Mouse (Mus musculus) T-helper 1 cell (primary cell): ENCODE measurements at regions not wholly inside any gene's neighbourhood (a gene's known extent, or its start where the extent isn't known, plus 50 kb on each side); places are given as distances from the start of the nearest gene placed in this dataset.

Source experiments
- in situ Hi-C: fragments of 300-600 bp; cut with MboI, MseI; formaldehyde crosslinking; loops from one replicate; pipeline ENCODE4 v1.15.1; 2025; ENCODE audit warnings: high pct_unique_total_duplicates

DNA sequence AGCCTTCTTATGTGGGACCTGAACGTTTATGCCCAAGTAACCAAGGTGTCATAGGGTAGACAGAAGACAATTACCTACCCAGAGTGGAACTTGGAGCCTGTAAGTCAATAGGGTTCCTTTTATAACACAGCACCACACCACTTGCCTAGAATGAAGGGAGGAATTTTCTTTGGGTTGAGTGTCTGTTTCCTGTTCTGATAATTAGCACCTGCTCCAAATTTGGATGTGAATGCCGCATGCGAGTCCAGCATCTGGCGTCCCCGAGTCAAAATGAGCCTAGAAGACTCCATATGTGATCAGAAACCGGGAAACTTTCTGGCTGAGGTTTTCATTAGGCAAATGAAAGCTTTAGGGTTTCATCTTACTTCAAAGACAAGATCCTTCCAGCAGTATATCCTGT is 653.7 kb downstream of the Adgrl2 start:
- in situ Hi-C loops: no loop called here

DNA sequence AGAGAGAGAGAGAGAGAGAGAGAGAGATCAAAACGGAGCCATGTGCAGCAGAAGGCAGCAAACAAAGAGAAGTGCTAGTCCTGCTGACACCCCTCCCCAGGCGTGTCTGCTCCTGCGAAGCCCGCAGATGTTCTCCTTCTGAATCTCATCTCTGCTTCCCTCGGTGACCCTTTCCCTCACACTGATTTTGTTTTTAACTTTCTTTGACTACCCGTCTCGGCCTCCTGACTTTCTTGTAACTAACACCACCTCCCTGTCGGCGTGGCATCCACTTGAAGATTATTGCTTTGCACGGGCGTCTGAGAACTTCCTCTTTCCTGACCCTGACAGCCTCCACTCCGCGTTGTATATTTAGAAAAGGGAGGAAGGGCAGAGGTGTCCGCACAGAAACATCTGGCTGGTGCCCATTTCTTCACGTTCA is 654.3 kb downstream of the Adgrl2 start:
- in situ Hi-C loops: no loop called here

DNA sequence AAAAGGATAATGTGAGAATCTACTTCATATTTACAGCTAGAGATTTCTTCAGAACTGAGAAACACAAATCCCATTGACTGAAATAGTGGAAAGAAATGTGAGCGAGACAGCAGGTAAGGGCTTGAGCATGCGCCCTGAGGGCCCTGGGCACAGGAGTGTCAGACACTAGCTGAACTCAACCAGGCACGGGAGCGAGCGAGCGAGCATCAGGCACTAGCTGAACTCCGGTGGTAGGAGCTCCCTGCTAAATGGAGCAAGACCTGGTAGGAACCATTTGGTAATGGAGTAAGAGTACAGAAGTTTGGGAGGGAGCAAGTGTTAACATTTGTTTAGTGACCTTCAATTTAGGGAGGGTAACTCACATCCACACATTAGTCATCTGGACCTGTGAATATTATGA is 654.7 kb downstream of the Adgrl2 start:
- in situ Hi-C loops: no loop called here

- in situ Hi-C loops: no loop called here
Observed at GRCm38 (mm10) chr3:148324911-148325621, 665.3 kb downstream of the Adgrl2 start.

DNA sequence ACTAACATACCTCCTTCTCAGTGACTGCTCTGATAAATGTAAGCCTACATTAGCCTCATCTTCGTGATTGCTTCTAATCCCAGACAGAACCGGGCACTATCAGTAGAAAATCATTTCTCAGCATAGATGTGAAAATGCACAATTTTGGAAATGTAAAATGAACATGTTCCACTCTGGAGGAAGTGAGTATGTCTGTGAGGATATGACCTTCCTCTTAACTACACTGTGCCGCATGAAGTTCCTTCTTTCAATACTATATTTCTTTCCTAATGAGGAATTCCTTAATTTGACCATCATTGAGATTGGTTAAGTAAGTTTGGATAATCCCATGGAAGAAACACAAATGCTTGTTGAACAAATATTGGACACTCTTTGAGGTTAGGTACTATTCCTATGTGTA is 668.5 kb downstream of the Adgrl2 start:
- in situ Hi-C loops: no loop called here

- in situ Hi-C loops: no loop called here
Observed at GRCm38 (mm10) chr3:148316198-148316597, 674.2 kb downstream of the Adgrl2 start.

- in situ Hi-C loops: no loop called here
Observed at GRCm38 (mm10) chr3:148315286-148315685, 675.1 kb downstream of the Adgrl2 start.

DNA sequence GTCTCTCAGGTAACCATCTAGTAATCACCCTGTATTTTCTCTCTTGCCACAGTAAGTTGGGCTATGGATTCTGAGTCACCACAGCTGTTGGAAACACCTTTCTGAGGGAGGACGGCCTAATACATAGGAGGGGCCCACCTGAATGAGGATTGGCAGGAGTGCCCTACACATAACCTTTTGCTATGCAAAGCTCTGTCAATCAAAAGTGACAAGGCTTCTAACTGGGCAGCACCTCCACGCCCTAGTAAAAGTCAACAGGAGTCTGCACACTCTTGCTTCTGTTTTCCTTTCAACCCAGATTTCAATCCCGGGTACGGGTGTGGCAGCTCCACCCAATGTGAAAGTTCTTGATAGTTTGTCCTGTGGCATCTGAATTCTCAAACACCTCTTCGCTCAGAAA is 694.8 kb downstream of the Adgrl2 start:
- in situ Hi-C loops: no loop called here

GRCm38 (mm10) chr3:148278978-148279377 is 711.4 kb downstream of the Adgrl2 start:
- in situ Hi-C loops: no loop called here

DNA sequence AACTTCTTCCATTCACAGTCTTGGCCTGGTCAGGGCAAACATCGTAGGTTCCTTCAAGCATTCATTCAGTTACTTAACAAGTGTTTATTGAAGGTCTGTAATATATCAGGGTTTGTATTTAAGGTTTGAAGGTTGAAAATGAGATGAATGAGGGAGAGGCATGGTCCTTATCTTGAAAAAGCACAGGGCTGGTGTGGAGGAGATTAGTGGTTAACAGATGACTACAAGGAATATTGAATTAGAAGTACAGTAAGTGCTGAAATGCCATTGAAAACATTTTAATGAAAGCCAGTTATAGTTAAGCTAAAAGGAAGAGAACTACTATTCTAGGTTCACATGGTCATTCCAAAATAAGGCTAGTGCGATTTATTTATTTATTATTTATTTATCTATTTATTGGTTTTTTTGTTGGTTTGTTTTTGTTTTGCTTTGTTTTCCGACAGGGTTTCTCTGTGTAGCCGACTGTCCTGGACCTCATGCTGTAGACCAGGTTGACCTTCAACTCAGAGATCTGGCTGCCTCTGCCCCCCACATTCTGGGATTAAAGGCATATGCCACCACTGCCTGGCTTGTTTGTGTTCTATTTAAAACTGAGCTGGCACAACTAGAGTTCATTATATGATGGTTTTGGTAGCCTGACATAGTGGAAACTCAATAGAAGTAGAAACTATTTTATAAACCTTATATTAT is 718.1 kb downstream of the Adgrl2 start:
- in situ Hi-C loops: no loop called here

DNA sequence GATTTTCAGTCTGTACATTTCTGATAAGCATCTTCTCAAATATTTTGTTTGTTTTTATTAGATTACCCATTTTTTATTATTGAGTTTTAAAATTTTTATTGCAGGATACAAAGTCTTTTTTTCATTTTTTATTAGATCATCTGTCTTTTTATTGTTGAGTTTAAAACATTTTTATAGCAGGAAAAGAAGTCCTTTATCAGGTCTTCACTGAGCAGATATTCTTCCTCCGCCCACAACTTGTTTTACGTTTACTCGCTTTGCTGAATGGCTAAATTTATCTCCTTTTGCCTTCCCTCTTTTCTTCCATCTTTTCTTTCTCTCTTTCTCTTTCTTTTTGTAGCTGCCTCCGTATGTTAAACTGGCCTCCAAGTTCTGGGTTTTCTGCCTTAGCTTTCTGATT is 721.5 kb downstream of the Adgrl2 start:
- in situ Hi-C loops: no loop called here

- in situ Hi-C loops: no loop called here
Observed at GRCm38 (mm10) chr3:148259211-148259610, 731.1 kb downstream of the Adgrl2 start.

DNA sequence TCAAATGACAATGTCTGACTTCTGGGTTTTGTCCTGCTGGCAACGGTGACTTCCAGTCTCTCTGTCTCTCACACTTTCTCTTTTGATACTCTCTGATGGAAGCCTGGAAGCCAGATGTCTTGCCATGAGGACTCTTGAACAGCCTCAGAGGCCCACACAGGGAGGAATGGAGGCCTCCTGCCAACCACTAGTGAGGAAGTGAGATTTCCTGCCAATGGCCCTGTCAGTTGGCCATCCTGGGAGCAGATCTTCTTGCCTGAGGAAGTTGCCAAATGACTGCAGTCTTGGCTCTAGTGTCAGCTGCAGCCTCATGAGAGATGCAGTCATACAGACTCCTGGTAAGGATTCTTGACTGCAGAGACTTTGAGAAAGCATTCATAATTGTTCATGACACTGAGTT is 741.7 kb downstream of the Adgrl2 start:
- in situ Hi-C loops: no loop called here

DNA sequence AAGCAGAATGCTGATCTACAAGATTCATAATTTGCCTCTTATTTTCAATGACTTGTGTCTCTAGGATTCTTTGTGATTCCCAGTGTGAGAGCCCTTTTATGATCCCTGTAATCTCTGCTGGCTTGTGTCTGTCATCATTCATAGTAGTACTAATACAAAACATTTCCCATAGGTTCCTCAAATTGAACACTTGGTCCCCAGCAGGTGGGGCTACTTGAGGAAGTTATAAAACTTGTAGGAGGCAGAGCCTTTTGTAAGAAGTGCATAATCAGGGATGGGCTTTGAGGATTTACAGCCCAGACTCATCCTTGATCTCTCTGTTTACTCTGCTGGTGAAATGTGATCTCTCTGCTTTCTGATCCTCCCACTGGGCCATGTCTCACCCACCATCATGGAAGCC is 743.6 kb downstream of the Adgrl2 start:
- in situ Hi-C loops: no loop called here

- in situ Hi-C loops: loop anchor here (10.0 kb wide), 1 partner anchor 1137 kb away; no protein-coding TSS in a partner anchor
Observed at GRCm38 (mm10) chr3:148238093-148238492, 752.3 kb downstream of the Adgrl2 start.

- in situ Hi-C loops: loop anchor here (10.0 kb wide), 1 partner anchor 1137 kb away; no protein-coding TSS in a partner anchor
Observed at GRCm38 (mm10) chr3:148237555-148237954, 752.8 kb downstream of the Adgrl2 start.

DNA sequence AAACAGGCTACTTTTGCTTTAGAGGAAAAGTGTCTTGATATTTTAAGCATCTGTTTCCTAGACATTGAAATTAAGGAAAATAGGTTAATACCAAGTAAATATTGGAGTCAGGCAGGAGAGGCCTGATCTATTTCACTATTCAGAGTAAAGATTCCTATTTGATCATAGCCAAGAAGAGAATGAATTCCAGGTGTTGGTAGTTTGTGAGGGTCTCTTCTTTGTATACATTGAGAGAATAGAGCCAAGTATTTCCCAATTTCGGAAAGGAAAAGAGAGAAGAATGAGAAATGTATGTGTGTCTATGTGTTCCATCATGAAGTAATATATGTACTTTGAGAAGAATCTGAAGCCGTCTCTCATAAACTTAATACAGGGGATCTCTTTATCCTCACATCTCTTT is 756.7 kb downstream of the Adgrl2 start:
- in situ Hi-C loops: loop anchor here (10.0 kb wide), 1 partner anchor 1141 kb away; no protein-coding TSS in a partner anchor

- in situ Hi-C loops: no loop called here
Observed at GRCm38 (mm10) chr3:148229192-148229591, 761.2 kb downstream of the Adgrl2 start.

GRCm38 (mm10) chr3:148228002-148228707 is 762.2 kb downstream of the Adgrl2 start:
- in situ Hi-C loops: no loop called here

DNA sequence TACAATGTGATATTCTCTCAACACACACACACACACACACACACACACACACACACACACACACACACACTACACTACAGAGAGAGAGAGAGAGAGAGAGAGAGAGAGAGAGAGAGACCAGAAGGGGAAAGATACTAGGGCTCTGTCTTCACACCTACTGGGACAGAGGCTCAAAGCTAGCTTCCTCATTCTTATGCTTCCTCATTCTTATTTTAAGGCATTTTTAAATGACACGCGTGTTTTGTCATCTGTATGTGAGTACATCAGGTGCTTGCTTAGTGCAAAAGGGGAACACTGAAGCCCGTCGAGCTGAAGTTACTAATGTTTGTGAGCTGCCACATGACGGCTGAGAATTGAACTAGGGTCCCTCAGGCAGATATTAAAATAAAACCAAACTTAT is 769.5 kb downstream of the Adgrl2 start:
- in situ Hi-C loops: no loop called here

DNA sequence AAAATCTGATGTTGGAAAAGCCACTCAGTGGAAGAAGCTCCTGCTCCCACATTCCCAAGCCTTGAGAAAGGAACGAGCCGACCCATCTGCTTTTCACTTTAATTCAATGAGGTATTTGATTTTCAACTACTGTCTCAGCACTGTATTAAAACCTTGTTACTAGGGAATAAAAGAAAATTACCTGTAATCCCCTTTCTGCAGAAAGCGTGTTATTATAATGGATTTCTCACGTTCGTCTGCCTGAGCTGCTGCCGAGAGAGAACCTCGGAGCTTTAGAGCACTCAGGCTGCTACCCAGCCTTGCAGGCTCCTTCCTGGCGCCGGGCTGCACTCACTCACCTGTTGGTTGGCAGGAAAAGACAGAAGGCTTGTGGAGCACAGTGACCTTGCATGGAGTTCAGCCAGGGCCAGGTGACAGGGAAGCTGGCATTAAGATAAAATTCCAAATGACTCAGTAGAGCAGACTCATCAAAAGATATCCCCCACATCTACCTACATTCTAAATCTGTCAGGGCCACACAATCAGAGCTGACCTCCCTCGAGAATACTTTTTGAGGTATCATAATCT is 770.2 kb downstream of the Adgrl2 start:
- in situ Hi-C loops: no loop called here

- in situ Hi-C loops: no loop called here
Observed at GRCm38 (mm10) chr3:148202148-148202547, 788.2 kb downstream of the Adgrl2 start.
